Mouse (Mus musculus): ENCODE measurements around the gene Ppp1r14a.

DNA sequence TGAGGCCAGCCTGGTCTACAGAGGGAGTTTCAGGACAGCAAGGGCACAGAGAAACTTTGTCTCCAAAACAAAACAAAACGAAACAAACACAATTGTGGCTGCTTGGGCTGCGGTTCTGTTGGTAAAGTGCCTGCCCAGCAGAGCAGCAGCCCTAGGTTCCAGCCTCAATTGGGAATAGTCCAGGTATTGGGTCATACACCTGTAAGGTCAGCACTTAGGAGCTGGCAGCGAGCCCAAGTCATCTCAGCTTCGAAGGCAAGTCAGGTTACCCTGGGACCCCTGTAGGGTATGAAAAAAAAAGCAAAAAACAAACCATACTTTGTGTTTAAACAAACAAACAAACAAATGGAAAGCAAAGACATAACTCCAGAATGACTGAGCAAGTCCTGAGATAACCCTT is 33.2 kb upstream of the Ppp1r14a start:
- TF ChIP-seq CTCF (IDR thresholded peaks at IDR 0.05; ENCODE audit: low read depth) (no peak), EP300 (optimal IDR thresholded peaks at IDR 0.05) (no peak)

Measured in stomach, postnatal 0 days (tissue).